12 mouse cellular contexts compared by ENCODE assay signal in the genomic region with DNA sequence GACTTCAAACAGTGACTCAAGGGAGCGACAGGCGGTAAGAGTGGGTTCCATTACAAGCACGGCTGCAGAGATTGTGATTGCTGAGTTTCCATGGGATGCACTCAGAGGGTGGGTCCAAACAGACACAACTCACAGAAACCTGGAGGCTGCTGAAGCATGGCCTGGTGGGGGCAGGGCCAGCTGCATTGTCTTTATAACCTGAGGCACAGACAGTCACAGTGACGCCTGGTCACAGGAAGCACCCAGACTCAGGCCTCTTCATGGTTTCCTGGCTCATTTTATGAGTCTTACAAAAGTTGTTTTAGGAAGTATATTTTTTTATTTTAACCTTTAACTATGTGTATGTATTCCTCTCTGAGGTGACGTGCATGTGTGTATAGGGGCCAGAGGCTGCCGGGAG.
"Had no signal": no experiment of that assay in that cellular context is flagged by ENCODE, and none has a peak within 500 bp of the region (broad histone marks: within the 10 kb centered on the region; RNA-seq: fewer than 3 reads in every experiment).

No protein-coding gene starts in this region.

- H3K4me2 ChIP-seq: limb, embryonic 13.5 days; midbrain, embryonic 12.5 days; neural tube, embryonic 13.5 days had no signal

- H3K27ac ChIP-seq: limb, embryonic 13.5 days; liver, embryonic 14.5 days; midbrain, embryonic 12.5 days; neural tube, embryonic 13.5 days had no signal

- H3K27me3 ChIP-seq: limb, embryonic 13.5 days; midbrain, embryonic 12.5 days; neural tube, embryonic 13.5 days had no signal

- DNase-seq: kidney, postnatal 36 days; layer of hippocampus, adult 9-11 months; layer of hippocampus, postnatal 36 days; lung, adult 18-20 months; right cerebral cortex, postnatal 14 days; thymus, adult 18-20 months; thymus, postnatal 14 days had no signal

- H3K9me3 ChIP-seq: limb, embryonic 13.5 days; midbrain, embryonic 12.5 days; neural tube, embryonic 13.5 days had no signal

- H3K36me3 ChIP-seq: limb, embryonic 13.5 days had no signal

- H3K9ac ChIP-seq: limb, embryonic 13.5 days; liver, embryonic 14.5 days; midbrain, embryonic 12.5 days; neural tube, embryonic 13.5 days had no signal

- H3K4me3 ChIP-seq: limb, embryonic 13.5 days; midbrain, embryonic 12.5 days; neural tube, embryonic 13.5 days had no signal

- ATAC-seq: midbrain, embryonic 16.5 days had no signal
